Mouse (Mus musculus) CD8-positive naive resting alpha-beta T cell, adult 57 days (primary cell): ENCODE data around the gene 6030498E09Rik. TPM values are rescaled to one million over a fixed set of nuclear protein-coding genes. Genes with fewer than 3 reads are reported as not detected.

Source experiments
- total RNA-seq: library from RNA; stranded (reverse); gene quantifications from one replicate; pipeline ENCODE4 v1.2.4, GENCODE M21; 2023

6030498E09Rik gene
- not detected for total RNA-seq

DNA sequence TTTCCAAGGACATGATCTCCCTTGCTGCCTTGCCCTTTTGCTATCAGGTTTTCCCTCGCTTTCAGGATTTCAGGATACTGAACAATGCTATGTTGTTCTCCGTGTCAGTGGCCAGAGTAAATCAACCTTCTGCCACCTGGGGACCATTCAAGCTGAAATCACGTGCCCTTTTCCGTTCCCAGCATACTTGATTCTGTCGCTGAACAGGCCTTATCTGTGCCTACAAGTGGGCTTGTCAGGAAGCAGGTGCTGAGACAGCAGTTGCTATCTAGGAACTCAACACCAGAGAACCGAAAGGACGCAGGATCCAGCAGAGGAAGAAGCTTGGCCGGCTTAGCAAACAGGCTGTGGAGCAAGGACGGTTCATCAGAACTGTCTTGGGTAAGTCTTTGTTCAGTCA is at the start of gene 6030498E09Rik:
Gene 6030498E09Rik, plus strand, starts transcription at position 194 of the 400 bp plus-strand sequence.

Other genes starting within 250 kb of the 6030498E09Rik start
- 36.2 TPM for gene Cul4b, start 196.5 kb upstream of the 6030498E09Rik start, total RNA-seq
- gene Mcts1, start 172.1 kb upstream of the 6030498E09Rik start, total RNA-seq, result 62.8 TPM
- gene C1galt1c1, start 137.6 kb upstream of the 6030498E09Rik start, total RNA-seq, result 11.6 TPM